Mouse (Mus musculus) cerebellum, postnatal 10 days (tissue): Measurements from ENCODE around the gene Col7a1.

Experiments used
- DNase-seq, 2 experiments: peaks; one replicate each; pipeline ENCODE4 v3.0.0; 2021; ENCODE audit warnings: mixed read lengths in 2 of 2

The Col7a1 gene

DNA sequence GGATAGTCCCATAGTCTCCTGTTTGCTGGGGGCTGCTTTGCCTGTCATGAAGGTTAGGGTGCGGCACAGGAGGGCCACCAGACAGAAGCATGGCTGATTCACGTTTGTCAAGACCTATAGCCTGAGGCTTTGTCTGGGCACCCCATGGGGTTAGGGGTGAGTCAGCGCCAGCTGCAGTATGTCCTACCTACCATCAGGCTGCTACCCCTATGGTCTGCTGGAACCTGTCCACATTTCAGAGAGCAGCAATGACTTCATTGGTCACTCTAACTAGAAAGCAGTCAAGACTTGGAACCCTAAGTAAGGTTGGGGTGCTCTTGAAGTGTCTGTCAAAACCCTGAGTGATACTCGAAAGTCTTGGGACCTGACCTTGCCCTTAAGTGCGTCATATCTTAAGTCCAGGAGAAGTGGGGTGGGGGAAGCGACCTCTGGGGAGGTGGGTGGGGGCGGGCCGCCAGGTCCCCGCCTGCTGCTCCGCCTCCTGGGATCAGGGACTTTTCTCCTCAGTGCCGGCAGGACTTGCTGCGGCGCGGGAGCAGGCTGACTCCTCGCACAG, at the start of gene Col7a1:
Col7a1 (plus strand) TSS at position 506 of the 556 bp plus-strand sequence.
- peak in 1 of 2 experiments; percentile 35 for DNase-seq

DNA sequence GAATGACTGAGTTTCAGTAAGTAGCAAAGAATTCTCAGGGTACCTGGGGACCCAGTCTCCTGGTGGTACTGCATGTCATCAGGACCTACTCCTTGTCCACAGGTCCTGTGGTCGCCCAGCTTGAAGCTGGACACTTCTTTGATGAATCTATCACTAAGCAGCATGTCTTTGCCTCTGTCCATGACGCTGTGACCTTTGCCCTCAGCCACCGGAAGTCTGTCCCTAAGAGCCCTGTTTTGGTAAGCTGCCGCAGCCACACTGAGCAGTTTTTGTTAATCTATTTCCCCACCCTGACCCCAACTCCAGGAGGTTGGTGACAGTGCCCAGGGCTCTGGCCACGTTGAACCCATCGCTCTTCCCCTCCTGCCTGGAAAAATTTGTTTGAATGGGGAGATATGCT, 41.1 kb upstream of the Col7a1 start:
- no peak for DNase-seq

DNA sequence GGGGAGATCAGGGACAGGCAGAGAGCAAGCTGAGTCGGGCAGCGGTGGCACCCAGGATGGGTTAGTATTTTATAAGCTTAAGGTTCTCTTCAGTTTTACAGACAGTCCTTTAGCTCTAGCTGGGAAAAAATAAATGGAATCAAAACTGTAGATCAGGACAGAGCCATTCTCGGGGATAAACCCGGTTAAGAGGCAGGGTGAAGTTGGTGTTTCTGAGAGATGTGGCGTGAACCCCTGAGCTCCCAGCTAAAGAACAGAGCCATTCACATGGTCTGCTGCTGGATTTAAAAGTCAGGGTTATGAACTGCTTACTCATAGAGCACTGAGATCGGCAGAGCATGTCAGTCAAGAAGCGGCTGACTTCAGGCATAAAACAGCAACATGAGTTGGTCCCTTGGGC, 40.2 kb upstream of the Col7a1 start:
- no peak for DNase-seq

DNA sequence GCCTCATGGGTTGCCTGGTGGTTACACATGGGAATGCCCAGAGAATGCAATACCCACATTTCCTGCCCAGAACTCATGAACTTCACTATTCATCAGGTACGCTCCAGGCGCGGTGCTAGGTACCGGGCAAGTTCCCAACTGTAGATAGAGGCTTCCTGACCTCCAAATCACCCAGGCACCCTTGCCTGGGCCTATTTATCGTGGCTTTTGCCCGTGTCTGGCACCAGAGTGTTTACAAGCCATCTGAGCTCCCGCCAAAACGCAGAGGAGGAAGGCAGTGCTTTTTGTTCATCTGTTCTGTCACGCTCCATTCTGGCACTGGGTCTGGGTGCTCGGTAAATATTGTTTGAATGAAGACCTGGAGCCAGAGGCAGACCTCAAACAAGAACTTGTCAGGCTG, 39.8 kb upstream of the Col7a1 start:
- DNase-seq = peak; percentile 40 to 51

DNA sequence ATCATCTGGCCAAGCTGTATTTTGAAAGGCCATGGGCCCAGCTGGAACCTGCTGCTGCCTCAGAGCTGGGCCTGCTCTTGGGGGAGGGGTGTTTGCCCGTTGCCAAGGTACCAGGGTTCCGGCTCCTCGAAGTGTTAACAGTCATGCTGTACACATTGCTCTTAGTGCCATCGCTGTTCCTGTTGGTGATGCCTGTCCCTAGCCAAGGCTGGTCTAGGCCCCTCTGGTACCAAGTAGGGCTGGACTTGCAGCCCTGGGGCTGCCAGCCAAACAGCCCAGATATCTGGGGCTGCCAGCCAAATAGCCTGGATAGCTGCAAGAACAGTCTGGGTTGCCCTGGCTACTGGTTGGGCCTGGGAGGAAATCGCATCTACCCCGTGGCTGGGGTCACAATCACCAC, 38.9 kb upstream of the Col7a1 start, which contains the start of gene Tmem89:
Tmem89 (plus strand) TSS at position 129 of the 400 bp plus-strand sequence.
- DNase-seq = peak; percentile 85 to 89

DNA sequence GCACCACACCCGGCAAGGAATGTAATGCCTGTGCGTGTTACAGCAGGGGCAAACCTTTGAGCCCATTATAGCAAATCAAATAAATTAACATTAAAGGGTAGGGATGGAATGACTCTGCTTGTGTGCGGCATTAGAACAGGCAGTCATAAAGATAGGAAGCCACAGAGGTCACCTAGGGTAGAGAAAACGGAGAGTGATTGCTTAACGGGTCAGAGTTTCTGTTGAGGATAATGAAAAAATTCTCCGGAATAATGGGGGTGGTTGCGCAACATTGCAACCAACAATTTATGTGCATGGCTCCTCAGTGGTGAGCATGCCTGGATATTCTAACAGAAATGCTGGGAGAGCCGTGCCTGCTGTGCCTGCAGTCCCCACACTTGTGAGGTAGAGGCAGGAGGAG, 27.5 kb upstream of the Col7a1 start:
- no peak for DNase-seq

DNA sequence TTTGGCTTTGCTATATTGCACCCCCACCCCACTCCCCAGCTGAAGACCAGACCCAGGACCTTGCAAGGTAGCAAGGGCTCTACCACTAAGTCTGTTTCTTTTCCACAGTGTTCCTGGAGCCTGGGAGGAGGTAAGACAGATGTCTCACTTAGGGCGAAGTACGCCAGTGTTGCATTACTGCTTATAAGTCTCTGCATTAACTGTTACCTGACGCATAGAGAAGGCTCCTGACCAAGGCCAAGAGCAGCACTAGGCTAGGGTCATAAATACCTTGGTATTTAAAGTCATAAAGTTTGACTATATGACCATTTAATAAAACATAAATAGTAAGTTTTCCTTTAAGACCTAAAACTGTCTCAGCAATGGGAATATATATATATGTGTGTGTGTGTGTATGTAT, 25.0 kb upstream of the Col7a1 start:
- DNase-seq = no peak

DNA sequence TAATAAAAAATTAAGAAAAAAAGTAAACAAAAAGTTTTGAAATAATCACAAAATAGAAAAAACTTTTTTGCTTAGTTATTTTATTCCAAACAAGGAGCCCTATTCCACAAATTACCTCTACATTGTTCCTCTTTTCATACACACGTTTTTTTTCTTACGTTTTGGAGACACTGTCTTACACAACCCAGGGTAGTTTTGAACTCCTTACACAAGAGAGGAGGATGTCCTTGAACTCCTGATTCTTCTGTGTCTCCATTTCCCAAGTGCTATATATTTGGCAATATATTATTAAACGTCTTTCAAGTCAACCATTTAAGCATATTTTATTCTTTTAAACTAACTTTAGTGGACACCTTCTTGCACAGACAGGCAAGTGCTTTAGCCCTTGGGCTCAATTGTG, 17.4 kb upstream of the Col7a1 start:
- no peak for DNase-seq

DNA sequence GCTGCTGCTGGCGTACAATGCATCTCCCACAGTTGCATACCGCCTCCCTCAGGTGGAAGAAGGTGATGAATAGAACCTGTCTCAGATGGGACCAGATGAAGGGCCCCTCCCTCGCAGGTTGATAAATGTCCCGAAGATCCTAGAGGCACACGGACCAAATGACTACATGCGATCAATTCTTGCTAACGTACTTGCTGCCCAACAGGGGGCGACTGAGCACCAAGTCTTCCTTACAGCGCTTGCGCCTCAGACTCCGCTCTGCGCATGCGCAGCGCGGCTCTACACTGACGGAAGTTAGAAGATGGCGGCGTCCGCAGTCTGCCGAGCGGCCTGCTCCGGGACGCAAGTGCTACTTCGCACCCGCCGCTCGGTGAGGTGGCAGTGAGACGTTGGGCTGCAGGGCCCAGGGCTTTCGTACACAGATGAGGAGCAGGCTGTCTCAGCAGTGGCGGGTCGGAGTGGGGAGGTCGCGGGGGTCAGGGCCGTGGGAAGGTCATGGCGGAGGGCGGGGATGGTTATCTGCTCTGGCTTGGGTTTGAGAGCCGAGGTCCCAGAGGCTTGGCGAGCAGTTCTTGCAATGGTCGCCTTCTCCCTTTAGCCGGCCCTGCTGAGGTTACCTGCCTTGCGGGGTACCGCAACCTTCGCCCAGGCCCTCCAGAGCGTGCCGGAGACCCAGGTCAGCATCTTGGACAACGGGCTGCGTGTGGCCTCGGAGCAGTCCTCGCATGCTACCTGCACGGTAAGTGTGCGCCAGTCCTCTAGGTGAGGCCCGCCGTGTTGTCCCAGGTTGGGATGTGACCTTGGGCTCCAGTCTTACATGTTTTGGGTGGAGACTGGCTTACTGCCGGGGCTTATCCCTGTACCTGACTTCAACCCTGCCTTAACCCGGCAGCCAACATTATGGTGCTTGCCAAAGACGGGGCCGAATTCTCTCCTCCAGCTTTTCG, 16.7 kb upstream of the Col7a1 start, which contains the start of gene Uqcrc1:
Uqcrc1 (plus strand) TSS at position 216 of the 947 bp plus-strand sequence.
- DNase-seq = peak; percentile 98 to 99

DNA sequence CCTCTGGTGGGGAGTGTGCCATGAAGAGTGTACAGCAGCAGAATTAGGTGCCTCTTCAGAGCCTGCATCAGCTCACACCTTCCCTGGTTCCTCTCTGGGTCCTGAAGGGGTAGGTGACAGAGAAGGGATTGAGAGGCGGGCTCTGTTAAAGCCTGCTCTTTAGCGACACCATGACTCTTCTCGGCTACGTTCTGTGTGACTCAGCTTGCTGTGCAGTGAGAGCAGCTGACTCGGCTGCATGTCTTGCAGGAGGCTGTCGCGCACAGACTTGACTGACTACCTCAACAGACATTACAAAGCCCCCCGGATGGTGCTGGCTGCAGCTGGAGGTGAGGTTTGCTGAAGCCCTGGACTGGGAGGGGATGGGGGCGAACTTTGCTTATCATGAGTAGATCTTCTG, 8.3 kb upstream of the Col7a1 start:
- DNase-seq = no peak

DNA sequence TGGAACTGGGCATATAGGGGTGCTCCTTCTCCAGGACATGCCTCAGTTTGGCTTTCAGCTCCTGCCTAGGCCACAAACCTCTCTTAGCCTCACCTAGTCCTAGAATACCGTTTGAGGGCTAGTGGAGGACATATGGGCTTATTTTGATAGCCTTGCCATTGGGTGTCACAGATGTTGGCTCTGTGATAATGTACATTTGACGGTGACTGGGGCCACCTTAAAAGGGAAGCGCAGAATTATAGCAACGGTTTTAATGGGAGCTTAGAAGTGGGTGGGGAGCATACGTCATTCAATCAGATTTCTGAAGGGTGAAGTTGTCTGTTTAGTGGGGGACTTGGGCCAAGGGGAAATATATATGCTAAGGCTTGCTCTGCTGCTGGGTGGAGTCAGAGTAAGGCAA, 7.8 kb upstream of the Col7a1 start:
- DNase-seq = no peak

DNA sequence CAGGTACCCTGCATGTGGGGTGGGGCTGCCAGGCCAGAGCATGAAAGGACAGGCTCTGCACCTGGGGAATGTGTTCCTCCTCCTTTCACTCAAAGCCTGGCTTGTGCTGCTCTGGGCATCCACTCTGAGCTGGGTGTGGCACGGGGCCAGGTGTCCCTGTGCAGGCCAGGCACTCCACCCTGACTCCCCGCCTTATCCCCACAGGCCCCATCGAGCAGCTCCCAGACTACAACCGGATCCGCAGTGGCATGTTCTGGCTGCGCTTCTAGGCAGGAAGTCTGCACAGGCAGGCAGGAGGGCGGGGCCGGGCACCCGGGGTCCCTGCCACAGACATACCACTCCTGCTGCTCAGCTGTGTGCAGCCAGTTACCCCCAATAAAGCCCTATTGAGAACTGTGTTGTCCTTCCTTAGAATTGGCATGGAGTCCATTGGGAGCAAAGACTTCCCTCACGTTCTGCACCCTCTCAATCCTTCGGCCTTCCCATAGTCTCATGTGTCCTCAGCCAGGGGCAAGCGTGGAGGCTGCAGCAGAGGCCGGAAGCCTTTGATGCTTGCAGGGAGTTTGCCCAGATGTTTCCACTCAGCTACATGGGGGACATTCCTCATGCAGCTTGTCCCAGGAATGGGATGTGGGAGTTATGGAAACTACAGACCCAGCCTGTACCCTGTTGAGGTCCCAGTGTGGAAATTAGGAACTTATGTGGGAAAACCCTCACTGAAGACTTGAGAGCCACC, 4.0 kb upstream of the Col7a1 start:
- peak; percentile 48 to 49 for DNase-seq

DNA sequence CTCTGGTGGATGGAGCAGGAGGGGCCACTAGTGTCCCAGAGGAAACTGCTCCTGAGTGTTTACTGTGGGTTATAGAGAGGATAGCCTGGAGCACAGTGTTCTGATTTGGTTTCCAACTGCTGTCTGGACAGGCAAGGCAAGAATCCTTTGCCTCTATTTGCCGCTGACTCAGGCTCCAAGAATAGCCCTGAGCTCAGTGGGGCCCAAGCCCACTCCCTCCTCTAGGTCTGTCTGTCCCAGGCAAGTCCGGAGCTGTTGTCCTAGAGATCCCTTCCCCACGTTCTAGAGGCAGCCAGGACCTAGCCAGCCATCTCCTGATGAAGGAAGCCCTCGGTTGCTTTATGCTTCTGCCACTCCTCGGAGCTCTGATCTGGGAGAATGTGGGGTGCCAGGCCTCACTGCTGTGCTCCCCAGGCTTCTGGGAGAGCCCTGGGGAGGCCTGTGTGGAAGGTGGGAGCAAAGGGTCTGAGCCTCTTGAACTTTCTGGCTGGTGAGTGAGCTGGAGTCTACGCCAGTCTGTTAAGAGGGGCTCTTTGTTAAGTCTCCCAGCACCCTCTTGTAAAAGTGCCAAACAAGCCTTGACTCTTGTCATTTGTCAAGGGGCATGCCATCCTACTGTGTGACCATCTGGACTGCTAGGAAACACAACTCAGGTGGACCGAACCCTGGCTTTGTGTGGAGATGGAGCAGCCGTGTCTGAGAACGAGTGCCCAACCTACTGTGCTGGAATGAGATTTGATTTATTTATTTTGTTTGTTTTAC, 3.2 kb upstream of the Col7a1 start:
- DNase-seq = peak; percentile 51 to 64

DNA sequence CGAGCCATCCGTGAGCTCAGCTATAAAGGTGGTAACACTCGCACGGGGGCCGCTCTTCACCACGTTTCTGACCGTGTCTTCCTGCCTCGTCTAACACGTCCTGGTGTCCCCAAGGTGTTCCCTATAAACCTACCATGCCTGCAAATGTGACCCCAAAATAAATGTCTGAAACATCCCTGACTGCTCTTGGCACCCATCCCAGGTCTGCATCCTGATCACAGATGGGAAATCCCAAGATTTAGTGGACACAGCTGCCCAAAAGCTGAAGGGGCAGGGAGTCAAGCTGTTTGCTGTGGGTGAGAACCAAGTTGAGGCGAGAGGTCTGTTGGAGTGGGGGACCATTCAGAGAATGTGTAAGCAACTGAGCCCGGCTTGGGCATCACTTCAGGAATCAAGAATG, 1.9 kb downstream of the Col7a1 start:
- peak; percentile 47 to 52 for DNase-seq

DNA sequence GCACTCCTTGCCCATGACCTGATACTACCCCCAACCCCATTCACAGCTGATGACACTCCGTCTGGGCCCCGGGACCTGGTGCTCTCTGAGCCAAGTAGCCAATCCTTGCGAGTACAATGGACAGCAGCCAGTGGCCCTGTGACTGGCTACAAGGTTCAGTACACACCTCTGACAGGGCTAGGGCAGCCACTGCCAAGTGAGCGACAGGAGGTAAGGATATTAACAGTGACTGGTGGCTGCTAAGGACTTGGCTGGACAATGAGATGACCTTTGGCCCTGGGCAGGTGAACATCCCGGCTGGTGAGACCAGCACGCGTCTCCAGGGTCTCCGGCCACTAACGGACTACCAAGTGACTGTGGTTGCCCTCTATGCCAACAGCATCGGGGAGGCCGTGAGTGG, 2.5 kb downstream of the Col7a1 start:
- peak; percentile 34 for DNase-seq

DNA sequence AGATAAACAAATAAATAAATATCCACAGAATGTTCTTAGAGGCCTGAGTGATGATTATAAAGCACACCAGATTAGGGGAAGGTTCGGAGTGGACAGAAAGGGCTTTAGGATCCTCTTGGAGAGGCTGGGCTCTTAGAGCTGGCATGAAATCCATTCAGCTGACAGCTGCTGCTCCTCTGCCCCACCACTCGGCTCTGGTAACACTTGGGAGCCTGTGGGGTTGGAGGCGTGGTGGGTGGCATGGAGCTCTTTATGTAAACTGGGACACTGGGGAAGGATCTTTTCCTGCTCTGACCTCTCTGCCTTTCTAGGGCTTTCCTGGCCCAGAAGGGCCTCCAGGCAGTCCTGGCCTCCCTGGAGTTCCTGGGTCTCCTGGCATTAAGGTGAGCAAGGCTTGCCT, 10.2 kb downstream of the Col7a1 start:
- no peak for DNase-seq

DNA sequence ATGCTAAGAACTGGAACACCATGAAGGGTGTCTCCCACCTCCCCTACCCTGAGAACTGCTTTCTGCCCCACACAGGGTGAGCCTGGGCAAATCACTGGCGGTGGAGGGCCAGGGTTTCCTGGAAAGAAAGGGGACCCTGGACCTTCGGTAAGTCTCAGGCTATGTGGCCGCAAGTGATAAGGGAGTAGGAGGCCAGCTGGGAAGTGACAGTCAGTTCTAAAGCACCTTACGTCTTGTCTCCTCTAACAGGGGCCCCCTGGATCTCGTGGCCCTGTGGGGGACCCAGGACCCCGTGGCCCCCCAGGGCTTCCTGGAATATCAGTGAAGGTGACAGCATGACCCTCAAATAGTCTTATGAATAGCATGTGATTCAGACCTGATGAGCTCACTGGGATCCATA, 11.0 kb downstream of the Col7a1 start:
- DNase-seq = no peak

DNA sequence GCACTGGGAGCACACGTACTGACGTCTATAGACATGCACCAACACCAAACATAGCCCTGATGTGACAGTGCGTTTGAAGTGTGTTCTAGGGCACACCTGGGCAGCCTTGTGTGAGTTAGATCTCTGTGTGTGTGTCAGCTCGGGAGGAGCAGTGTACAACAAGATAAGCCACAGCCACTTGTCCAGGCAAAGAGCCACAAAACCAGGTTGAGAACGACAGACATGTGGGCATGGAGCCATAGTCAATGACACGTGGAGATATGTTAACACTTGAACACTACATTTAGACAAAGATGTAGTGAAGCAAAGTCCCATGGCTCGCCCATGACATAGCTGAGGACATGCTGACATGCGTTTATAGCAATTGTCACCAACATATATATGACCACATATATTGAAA, 17.2 kb downstream of the Col7a1 start:
- DNase-seq = no peak

DNA sequence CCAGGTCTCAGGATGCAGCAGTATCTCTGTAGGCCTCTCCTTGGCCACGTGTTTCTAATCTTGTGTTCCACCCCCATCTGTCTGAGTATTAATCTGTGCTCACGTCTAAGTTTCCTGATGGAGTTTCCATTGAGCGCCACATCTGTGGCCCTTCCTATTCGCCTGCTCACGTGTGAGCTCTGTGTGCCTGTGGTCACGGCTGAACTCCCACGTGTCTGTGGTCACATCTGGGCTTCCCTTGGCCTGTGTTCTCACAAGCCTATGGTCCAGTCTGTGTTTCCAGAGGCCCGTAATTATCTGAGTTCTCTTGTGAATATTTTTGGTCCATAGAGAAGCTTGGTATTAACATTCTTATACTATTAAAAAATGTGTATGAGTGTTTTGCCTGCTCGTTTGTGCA, 23.1 kb downstream of the Col7a1 start:
- no peak for DNase-seq

DNA sequence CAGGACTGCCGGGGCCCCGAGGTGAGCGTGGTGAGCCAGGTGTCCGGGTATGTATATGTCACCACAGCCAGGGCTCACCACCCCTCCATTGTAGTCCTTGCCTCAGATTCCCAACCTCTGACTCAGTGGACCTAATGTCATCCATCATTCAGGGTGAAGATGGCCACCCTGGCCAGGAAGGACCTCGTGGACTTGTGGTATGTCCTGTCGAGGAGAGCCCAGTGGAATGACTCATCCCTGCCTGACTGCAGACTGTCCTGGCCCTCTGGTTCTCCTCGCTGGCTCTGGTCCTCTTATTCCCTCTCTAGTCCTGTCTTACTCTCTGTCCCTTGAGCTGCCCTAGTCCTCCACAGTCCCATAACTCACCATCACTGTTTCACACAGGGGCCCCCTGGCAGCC, 24.6 kb downstream of the Col7a1 start:
- DNase-seq = no peak

DNA sequence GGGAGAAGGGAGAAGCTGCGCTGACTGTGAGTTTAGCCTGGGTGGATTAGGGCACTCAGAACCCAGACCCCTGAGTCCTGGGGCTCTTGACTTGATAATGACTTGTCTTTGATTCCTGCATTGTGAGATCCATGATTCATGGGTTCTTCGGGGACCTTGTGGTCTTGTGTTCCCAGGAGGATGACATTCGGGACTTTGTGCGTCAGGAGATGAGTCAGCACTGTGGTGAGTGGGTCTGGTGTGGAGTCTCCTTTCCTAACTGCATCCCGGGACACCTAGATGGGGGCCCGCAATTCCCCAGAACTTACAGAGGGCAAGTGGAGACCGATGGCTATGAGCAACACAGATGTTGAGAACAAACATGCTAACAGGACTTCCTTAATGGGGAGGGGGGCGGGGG, 29.1 kb downstream of the Col7a1 start:
- DNase-seq = no peak

DNA sequence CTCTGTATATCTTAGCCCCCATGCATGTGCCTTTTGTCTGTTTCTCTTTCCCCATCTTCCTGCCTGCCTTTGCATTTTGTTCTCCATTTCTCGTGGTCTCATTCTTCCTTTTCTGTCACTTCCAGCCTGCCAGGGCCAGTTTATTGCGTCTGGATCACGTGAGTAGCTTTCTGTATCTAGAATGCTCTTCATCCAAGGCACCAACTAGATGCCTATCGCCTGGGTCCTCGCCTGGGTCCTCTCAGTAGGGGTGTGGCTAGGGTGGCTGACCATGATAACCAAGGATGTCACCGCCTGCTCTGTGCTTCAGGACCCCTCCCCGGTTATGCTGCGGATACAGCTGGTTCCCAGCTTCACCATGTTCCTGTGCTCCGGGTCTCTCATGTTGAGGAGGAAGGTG, 29.8 kb downstream of the Col7a1 start:
- DNase-seq = no peak

DNA sequence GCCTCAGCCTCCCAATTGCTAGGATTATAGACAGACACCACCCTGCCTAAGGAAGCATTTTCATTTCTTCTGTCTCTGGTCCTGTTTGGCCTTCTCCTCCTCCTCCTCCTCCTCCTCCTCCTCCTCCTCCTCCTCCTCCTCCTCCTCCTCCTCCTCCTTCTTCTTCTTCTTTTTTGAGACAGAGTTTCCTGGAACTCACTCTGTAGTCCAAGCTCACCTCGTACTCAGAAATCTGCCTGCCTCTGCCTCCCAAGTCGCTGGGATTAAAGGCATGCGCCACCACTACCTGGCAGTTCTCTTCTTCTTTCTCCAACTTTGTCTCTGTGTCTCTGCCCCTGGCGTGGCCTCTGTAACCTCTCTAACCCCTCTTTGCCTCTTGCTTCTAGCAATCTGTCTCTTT, 32.3 kb downstream of the Col7a1 start, which contains the start of gene Ucn2:
Ucn2 (plus strand) TSS at position 301 of the 400 bp plus-strand sequence.
- no peak for DNase-seq
